Mouse (Mus musculus) thymus, postnatal 10 days (tissue): Measurements from ENCODE around the gene Gpr87.
A peak's percentile ranks its signal among the peaks of the same experiment; 100 is the strongest.
"Not testable (repeated sequence)": the region's sequence is repeated elsewhere in the genome, so short reads cannot be mapped to it uniquely, and the experiment has no call there.

Experiments
- DNase-seq, 2 experiments: peaks; one replicate each; pipeline ENCODE4 v3.0.0; 2021; ENCODE audit warnings: low spot score in 2 of 2

Gpr87 gene

DNA sequence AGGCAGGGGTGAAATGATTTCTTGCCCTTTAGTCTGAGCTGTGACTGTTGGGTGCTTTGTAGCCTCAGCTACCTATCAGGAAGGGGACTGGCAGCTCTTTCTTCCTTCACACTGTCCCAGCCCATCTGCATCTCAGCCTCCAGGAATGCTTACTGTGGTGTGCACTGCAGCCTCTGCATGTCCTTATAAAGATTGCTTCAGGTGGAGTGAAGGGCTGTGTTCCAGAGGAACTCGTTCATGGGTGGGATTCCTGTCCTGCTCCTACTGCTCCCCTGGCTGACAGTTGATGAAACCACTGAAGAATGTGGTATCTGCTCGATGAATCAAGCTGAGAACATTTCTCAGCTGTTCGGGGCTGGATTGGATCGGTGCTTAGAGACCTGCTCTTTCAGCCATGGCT, 7.6 kb downstream of the Gpr87 start:
- DNase-seq, result no peak

DNA sequence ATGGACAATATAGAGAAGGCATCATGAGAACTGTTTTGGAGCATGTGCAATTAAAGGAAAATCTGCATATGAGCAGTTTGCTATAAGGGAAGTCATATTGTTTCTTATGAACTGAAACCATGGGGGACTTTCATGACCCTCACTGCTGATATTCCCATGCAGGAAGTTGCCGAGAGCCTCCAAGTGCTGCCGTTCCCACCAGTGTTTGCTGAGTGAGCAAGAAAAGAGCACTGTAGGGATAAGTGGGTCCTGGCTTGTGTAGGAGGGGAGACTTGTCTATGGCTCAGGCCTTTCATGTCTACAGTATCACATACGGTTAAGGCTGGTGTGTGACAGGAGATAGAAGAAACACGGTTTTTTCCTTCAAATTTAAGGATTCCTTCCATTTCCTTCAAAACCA, 9.2 kb downstream of the Gpr87 start:
- no peak for DNase-seq

DNA sequence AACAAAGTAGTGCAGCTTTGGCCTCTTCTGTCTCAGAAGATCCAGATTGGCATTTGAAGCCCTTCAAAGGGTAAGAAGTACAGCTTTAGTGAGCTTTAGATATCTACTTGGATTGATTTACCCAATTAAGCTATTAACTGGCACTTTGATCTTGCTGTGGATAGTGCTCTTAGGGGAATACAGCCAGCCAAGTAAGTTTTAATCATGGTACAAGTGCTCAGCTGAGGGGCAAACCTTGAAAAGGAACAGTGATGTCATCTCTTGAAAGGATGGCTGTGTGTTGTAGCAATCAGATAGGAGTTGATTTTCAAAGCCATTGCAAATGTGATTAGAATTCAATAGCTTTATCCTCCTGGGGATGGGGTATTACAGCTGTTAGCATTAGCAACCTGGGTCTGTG, 12.8 kb downstream of the Gpr87 start:
- DNase-seq, result no peak

DNA sequence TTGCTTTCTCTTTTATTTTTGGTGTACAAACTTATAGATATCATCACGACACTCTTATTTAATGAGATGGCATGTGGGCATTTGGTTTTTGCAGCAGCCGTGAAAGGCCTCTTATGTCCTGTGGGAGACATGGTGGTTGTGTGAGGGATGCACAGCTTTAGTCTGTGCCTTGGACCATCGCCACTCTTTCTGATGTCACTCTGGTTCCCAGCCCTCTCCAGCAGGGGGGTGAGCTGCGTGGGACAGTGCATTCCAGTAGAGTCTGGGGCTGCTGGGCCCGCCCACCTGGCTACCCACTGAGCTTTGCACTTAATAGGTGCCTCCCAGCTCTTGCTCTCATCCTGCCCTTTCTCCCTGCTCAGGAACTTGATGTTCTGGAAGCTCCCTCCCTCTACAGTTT, 13.8 kb downstream of the Gpr87 start:
- no peak for DNase-seq

DNA sequence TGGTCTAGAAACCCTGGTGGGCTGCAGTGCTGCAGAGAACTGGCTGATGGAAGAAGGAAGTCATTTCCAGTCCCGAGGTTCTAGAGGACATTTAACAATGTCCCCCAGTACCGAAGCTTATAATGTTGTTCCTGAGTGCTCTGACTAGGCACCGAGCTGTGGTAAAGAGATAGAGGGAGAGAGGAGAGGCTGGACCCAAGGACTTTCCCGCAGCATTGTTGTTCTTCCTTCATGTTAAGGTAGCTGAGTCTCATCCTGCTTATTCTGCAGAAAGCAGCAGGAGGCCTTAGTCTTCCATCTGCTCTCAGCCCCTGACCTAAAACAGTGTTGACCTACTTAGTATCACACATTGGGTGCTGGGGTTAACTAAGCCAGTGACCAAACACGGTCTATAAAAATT, 18.0 kb downstream of the Gpr87 start:
- no peak for DNase-seq

DNA sequence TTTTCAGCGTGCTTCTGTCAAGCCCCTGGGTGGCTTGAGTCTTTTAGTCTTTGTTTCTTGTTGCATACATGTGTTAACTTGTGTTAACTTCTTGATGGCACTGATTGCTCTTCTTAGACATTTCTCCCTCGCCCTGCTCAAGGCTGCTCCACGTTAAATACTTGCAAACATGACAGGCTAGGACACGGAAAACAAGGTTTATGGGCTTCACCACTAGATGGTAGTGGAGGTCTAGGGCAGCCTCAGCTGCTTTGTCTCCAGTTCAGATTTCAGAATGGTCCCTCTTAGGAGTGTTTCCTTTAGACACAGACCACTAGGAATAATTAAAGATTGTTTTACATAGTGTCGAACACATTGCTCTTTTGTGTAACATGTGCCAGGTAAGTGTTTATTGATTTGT, 19.7 kb downstream of the Gpr87 start:
- DNase-seq, result peak; percentile 48 to 69

DNA sequence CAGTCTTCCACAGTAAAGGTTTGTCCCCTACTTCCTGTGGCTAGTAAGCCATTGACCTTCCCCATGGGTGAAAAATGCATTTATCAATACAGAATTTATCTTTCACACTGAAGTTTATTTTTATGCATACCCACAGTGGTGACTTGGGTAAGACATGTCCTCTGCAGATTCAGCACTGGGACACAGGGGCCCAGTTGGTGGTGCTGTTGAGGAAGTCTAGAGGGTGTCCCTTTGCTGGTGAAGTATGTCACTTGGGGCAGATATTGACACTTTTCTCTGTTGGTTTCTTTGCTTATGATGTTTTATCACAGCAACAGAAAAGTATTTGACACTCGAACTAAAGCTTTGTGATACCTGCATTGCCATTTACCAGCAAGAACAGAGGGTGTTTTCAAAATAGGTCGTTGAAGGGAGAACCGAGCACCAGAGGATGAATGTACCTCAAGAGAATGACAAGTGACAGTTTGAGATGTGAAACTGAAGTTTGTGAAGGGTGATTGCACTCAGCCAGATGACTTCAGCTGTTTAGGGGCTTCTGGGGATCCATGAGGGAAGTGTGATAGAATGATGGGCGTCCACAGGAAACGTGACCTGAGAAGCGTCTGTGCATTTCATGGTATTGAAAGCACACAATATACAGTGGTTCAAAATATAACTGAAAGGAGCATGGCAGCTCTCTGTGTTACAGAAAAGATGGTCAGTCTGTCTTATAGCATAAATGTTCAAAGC, 20.3 kb downstream of the Gpr87 start:
- DNase-seq, result peak in 1 of 2 experiments; percentile 25

DNA sequence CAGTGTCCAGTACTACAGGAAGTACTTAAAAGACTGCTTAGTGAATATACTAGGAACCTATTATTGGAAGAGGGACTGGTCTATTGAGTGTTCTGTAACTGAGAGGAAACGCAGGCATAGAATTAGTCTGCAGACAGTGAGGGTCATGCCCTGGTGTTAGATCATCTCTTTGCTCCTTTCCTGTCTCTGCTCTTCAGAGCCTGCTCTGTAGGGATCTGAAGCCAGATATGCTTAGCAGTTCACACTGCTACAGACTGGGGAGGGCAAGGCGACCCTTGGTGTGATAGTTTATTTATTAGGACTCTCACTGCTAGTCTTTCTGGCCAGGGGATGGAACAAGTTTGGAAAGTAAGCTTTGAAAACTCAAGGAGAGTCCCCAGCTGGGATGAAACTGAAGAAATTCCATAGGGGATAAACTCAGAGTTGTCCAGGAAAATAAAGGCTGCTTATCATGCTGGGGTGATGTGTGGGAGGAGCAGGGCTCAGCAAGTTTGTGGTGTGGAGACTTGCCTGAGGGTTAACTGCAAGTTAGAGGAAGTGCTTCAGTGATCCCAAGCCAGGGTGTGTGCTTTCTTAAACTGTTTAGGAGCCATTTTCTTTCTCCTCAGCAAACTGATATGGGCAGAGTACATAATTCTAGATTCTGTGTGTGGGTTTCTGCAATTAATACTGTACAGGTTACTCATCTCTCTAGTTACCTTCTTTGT, 24.8 kb downstream of the Gpr87 start:
- no peak for DNase-seq

DNA sequence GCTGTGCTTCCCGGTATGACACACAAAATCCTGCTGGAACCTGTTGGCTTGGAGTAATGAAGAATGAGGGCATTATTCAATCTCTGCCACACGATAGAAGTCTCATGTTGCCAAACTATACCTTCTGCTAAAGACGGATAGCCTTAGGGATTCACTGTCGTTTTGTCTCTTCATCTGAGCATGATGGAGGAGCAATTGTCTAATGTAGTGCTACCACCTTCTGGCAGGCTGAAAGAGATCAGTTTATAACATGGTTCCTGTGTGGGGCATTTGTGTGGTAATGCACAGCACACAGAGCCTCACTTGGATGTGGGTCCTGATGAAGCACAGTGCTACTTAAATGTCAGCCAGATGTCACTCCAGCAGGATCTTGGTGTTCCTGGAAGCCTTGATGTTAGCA, 25.7 kb downstream of the Gpr87 start:
- DNase-seq, result no peak

DNA sequence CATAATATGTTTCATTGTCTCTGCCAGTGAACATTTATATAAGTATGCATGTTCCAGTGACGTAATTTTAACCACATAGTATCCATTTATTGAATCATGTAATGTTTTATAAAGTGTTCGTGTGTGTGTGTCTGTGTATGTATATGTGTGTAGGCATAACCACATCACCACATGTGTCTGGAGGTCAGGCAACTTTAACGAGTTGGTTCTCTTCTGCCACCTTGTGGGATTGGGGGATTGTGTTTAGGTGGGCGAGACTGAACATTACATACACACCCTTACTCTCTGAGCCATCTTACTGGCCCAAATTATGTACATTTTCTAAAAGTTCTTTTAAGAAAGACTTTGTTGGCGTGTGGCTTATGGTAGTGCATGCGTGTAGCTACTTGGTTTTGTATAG, 26.4 kb downstream of the Gpr87 start:
- DNase-seq, result no peak

DNA sequence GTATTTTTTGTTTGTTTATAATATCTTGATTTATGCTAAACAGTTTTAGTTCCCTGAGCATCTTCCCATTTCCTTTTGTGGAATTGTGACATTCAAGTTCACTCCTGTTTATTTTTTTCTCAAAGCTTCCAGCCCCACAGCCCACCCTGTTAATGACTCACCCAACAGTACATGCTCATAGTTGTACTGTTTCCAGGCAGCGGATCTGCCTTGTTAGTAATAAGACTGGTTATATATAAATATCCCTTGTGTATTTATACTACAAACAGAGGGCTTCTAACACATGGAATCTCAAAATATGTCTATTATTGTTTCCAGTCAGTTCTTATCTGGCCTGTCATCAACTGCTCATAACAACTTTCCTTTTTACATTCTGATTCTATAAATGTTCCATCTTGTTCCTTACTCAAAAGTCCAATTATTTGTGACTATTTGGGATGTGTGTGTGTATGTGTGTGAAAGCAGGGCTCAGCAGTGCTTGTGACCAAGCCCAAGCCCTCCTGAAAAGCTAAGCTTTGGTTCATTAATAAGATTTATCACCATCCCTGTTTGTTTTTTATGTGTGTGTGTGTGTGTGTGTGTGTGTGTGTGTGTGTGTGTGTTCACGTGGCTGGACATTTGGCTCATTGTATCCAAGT, 27.4 kb downstream of the Gpr87 start:
- DNase-seq, result no peak

DNA sequence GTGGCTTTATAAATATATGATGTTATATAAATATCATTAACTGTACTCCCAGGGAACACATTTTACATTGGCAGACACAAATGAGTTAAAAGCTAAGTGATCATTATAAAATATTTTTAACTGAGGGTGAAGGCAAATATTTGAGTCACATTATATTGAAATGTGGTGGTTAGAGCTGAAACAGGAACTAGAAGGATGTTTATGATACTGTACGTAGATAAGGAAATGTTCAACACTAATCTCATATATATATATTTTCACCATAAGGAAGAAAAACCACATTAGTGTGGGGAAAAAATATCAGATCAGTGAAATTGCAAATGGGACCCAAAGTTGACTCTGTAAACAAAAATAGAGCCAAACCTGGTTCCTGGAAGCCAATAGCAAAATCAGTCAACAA, 34.4 kb downstream of the Gpr87 start:
- DNase-seq, result no peak

DNA sequence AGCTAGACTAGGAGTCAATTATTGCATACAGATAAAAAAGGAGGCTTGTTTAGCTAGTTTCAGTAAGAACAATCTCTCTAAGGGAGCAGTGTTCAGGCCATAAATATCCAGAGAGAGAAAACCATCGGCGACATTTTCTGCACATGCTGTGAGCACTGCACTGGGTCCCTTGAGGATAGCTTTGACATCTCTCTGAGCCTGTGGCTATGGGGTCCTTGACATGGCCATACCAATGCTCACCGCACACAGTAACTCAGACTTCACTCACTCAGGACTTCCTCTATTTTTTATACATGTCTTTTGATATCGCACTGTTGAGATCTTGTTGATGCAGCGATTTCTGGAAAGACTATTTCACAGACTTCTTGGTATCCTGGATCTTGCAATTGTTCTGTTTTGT, 37.9 kb downstream of the Gpr87 start:
- DNase-seq, result no peak

DNA sequence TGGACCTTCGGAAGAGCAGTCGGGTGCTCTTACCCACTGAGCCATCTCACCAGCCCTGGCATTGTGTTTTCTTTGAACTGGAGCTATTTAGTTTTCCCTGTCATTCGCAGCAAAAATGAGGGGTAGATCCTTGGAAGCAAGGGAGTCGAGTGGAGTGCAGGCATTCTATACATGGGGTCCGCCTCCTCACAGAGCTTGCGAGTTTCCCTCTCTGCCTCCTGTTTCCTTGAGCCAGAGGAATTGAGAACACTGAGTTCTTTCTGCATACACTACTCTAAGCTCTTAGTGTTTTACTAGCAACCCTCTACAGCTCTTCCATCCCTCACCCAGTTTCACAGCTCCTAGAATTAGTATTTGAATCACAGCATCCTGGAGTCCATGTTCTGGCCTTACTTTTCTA, 39.5 kb downstream of the Gpr87 start:
- DNase-seq, result no peak

DNA sequence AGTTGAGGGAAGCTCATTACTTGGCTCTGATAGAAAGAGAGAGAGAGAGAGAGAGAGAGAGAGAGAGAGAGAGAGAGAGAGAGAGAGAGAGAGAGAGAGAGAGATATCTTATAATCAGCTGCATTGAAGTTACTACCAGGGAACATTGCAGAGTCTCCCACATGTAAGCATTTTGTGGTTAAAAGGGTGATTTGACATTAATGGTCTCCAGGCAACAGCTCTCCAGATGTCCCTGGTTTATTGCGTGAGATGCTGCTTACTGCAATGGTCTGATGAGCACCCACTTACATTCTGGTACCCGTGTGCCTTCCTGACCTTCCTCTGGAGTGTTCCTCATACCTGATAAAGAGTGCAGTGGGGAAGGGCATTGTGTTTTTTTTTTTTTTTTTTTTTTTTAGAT, 40.0 kb downstream of the Gpr87 start:
- no peak for DNase-seq

DNA sequence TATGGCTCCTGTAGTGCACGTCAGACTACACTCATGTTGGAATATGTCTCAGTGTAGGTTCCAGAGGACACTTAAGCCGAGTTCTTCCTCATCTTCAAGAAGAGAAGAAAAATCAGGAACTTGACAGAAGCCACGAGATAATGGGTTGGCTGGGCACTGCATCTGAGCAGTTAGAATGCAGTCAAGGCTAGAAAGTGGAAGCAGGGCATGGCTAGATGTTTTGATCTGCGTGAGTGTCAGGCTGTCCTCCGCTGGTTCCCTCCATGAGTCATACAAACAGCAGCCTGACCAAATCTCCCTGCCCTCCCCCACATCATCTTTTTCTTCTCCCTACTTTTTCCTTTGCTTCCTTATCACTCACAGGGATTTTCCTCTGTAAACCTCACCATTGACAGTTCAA, 41.5 kb downstream of the Gpr87 start, which contains the start of gene P2ry14:
Gene P2ry14, minus strand, starts transcription at position 195 of the 400 bp plus-strand sequence.
- DNase-seq, result no peak

DNA sequence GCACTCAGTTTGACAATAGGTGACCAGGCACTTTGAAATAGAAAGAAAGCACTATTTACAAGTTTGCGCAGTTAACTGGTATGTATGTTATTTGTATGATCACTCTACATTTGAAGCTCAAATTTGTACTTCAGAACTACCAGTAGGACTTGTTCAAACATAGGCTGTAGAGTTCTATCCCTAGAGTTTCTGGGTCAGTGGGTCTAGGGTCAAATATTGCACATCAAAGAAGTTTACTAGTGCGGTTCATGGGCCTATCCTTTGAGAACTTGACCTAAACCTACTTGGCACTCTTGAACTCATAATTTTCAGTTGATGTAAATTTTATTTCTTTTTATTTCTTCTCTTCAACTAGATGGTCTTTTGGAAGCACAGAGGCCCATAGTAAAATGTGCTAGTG, 44.3 kb downstream of the Gpr87 start:
- DNase-seq, result no peak

DNA sequence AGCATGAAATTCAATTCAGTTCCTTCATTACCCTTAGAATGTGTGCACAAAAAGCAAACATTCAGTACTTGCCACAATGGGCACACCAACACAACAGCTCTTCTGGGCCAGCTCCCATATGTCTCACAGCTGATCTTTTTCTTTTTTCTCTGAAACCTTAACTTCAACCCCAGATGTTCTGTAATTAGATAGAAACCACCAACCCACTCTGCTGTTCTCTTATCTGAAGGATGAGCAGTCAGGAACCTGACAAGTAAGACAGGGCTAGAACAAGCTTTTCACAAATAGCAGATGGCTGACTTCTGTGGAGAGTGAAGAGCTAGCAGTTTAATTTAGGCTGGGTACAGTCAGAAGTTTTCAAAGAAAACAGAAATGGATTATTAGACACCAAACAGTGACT, 45.3 kb downstream of the Gpr87 start:
- no peak for DNase-seq

DNA sequence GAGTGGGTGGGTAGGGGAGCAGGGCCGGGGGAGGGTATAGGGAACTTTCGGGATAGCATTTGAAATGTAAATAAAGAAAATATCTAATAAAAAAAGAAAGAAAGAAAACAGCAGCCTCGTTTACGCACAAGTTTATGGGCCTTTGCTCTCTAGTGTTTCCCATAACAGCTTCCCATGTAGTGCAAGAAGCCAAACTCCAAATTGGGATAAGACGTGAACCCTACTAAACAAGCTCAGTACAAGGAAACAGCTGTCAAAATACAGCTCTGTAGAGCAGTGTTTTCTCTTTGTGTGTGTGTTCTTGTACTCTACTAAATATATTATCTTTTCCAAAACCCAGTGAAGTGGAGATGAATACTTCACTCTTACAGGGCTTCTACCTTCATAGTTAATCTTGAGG, 49.7 kb downstream of the Gpr87 start:
- DNase-seq, result no peak

DNA sequence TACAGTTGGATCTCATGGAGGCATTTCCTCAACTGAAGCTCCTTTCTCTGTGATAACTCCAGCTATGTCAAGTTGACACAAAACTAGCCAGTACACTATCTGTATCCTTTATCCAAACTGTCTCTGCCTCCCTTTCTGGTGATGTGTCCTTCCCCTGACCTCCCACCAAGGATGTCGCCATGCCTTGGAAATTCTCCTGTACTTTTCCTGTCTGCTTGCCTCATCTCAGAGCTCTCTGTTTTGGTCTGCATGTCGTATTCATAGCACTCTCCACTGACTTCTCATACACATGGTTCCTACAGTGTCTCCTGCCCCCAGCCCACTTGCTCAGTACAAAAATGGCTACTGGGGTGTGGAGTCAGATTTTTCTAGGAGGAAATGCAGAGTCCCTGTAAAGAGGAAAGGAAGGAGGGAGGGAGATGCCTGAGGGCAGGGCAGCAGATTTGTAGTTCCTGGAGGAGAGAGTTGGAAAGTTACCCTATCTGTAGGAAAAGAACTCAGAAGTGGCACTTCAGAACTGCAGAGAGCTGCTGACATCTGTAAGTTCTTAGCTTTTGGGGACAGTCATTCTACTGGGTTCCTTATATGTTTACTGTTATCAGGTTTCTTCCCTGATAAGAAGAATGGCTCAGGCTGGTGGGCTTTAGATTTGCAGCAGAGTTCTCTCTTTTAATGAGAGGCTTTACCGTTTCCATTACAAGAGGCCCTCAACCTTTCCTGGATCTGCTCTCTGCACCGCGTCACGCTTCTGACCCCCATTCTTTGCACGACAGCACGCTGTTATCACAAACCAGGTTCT, 53.2 kb downstream of the Gpr87 start:
- no peak for DNase-seq

DNA sequence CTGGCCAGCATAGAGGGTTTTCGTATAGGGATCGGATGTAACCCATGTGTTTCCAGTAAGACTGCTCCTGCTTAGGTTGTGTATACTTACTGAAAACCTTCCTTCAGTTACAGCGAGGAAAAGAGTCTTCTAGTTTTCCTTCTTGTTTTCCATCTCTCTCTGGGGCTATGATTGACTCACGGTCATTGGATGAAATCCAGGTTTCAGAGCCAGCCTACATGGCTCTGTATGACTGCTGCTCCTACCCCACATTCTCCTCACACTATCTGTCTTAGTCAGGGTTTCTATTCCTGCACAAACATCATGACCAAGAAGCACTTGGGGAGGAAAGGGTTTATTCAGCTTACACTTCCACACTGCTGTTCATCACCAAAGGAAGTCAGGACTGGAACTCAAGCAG, 54.0 kb downstream of the Gpr87 start:
- not testable (repeated sequence) for DNase-seq

DNA sequence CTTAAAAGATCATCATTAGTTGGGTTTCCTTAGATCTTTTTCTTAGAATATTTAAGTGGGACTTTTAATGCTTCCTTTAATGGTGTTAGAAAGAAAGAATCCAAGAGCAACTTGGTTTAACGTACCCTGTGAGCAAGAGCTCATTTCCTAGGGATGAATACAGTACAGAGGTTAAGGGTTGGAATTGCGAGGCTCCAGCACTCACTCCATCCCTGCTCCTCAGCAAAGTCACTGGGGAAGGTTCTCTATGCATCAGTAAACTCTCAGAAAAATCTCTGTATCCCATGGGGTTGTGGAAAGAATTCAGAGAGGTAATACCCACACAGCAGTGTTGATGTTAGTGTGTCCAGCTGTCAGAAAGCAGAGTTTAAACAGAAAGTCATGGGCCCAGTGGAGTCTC, 54.8 kb downstream of the Gpr87 start:
- DNase-seq, result no peak
